Mouse (Mus musculus) layer of hippocampus, postnatal 14 days (tissue): ENCODE measurements around the gene Nek10. TPM values are rescaled to one million over a fixed set of nuclear protein-coding genes. Genes with fewer than 3 reads are reported as not detected.
"Not testable (repeated sequence)": the region's sequence is repeated elsewhere in the genome, so short reads cannot be mapped to it uniquely, and the experiment has no call there.

Source experiments
- DNase-seq, 2 experiments: peaks; one replicate each; pipeline ENCODE4 v3.0.0; 2021 to 2022; ENCODE audit warnings: low spot score in 2 of 2, mixed read lengths in 1 of 2
- long read RNA-seq, 2 experiments: library from polyadenylated mRNA; stranded (forward); transcript quantifications; one replicate each; pipeline ENCODE4 v2.0.0; 2021
- total RNA-seq, 2 experiments: library from RNA; stranded (reverse); gene quantifications; 2 replicates each; pipeline ENCODE4 v1.2.3; 2021

Gene Nek10
- 1 to 10 TPM; 2.2 to 2.3 TPM for total RNA-seq
- long read RNA-seq, experiment 1, partial matches to known transcripts: 0 of 1 reads
- long read RNA-seq, experiment 1, other reads (novel, unspliced or antisense): 1 of 1 reads
- long read RNA-seq, experiment 2: 0 reads

DNA sequence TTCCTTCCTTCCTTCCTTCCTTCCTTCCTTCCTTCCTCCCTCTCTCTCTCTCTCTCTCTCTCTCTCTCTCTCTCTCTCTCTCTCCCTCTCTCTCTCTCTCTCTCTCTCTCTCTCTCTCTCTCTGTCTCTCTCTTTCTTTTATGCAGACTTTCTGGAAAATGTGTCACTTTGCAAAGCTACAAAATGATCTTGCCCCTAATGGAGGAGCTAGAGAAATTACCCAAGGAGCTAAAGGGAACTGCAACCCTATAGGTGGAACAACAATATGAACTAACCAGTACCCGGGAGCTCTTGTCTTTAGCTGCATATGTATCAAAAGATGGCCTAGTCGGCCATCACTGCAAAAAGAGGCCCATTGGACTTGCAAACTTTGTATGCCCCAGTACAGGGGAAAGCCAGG is at the start of gene Nek10:
Nek10 (plus strand) TSS at position 301 of the 400 bp plus-strand sequence.
- DNase-seq: not testable (repeated sequence)

DNA sequence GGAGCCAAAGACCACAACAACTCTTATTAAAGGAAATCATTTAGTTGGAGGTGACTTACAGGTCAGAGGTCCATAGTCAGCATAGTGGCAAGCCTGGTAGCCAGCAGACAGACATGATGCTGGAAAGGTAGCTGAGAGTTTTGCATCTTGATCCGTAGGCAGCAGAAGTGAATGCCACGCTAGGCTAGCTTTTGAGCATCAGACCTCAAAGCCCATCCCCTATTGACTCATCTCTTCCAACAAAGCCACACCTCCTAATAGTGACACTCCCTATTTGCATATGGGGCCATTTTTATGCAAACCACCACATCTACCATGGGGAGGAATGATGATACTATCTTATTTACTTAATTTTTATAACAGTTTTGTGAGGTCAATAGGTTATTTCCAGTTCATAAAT is 22.0 kb upstream of the Nek10 start:
- no peak for DNase-seq

DNA sequence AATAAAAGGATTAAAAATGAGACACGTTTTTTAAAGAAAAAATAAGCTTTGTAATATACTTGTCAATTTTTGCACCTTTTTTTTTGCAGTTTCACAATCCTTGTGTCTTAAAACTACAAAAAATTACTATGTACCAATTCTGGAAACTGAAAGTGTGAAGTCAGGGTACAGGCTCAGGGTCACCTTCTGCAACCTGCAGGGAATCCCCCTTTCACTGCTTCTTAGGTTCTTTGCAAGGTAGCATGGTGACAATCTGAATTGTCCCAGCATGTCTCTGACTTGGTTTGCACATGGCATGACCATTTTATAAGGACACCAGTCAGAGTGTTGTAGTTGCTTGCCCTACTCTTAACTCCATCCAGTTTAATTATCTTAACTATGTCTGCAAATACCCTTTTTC is 19.0 kb upstream of the Nek10 start:
- no peak for DNase-seq

DNA sequence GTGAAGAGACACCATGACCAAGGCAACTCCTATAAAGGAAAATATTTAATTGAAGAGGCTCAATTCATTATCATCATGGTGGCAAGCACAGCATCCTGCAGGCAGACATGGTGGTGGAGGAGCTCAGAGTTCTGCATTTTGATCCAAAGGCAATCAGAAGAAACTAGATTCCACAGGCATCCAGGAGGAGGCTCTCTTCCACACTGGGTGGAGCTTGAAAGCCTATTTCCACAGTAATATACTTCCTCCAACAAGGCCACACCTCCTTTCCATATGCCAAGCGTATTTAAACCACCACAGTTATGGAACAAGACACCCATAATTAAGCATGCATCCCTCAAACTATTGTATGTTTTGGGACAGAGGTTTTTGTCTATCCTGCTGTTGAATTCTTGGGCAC is 16.2 kb upstream of the Nek10 start:
- DNase-seq: no peak

DNA sequence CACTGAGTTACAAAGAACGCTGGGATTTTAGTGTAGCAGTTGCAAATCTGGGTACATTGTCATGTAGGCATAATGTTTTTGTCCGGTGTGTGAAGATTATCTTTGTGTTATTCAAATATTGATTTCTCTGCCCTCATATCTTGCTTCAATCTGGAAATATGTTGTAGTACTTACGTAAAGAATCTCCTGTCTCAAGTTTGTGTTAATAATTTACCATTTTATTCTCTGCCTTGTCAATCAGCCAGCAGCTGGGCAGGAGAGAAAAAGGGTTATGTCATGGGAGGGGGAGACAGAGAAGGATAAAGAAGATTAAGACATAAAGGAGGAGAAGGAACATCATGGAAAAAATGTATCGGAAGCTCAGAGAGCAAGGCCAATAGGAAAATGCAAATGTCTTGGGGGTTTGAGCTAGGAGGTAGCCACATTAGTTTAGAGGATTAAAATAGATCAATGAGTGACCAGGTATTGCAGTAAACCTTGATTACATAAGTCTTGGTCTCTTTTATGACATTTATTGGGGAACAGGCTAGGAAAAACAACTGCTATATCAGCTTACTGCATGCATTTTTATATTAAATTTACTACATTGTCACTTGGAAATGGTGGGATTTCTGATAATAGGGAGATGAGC is 13.3 kb upstream of the Nek10 start:
- no peak for DNase-seq

DNA sequence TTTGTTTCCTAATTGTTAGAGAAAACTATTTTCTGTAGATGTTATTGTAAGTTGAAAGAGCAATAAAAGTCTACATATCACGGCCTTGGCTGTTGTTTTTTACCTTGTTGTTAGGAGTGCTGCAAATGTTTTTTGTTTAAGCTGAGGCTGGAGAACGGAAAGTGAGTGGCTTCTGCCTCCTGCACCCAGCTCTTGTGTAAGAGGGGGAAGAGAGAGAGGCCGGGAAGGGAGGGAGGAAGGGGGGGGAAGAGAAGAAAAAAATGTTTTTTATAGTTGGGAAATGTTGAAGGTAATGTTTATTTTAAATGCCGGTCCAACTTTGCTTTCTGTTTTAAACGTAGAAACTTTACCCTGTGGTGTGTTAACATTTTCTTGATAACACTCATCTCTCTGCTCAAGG is 3.4 kb upstream of the Nek10 start:
- DNase-seq: no peak

DNA sequence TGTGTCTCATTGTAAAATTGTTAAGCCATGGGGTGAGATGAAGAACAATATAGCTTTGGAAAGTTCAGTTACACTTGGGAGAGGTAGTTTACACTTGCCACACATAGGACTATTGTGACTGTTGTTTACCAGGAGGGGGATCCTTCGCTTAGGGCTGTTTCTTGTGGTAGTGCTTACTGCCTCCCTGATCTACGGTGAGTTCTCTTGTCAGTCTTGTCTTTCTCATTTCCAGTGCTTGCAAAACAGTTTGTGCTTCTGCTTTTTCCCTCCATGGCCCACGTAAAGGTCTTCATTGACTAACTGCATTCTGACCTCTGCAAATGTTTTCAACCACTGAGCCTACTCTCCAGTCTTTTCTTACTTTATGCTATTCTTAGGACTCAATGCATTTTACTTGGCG is 2.9 kb upstream of the Nek10 start:
- DNase-seq: no peak

DNA sequence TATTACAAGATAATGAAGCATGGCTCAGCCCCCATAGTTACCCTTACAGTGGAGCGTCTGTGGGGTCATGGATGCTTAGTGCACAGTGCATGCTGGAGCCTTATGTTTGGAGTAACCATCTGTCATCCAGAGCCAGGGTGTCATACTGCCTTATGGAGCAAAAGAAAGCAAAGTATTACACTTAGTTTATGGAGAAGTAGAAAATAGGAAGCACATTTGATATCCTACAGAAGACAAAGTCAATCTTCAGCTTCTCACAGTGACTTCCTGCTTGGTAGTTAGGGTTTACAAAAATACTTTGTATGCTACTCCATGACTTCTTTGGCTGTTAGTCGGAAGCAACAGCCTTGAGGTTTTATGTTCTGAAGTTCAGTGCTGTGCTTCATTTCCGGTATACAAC is 2.4 kb upstream of the Nek10 start:
- DNase-seq: no peak

DNA sequence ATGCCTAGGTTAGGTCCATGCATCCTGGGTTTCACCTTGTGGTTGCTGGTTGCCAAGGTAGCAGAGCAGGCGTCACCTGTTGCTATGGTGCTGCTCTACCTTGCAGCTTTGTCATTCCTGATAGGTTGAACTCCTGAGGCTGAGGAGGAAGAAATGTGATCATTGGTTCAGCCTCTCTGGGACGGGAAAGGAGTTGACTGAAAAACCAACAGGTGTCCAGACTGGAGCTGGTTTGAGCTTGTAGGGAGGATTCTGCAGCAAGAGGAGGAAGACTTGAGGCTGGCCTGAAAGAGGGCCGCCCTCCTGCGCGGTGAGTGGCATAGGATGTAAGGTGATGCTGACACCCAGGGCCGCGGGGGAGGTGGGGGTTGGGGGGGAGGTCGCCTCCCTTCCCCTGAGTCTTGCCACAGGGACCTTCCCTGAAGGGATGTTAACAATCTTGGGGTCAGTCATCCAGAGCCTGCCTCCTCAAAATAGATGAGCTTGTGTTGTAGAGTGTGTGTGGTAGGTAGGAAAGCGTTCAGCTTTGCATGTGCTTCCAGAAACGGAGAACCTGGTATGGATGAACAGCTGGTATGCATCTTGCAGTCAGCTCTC is 804 bp downstream of the Nek10 start:
- DNase-seq: peak; percentile 13 to 44

DNA sequence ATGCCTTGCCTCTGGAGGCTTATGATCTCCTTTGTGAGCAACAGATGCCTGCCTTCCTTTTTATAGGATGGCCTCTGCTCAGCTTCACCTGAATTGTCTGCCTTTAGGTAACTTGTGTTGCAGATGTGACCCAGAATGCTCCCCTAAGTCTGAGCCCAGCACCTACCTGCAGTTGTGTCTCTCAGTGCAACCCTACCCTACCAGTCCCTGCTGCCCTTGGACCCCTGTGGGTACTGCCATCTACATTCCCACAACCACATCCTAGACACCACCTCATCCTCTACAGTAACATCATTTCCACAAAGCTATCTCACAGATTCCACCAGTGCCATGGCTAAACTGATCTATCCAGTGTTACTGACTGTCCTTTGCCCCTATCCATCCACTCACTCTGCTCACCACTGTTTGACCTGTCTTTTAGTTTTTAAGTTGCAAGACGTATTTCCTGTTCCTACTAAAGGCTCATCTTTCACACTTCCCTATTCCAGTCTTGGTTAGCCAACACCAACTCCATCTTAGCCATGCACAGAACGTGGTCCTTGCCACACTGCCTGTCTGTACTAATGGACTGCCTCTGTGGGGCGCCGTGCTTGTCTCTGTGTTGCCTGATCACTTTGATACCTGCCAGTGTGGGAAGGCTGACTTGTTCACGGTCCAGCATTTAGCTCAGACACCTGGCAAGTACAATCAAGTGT is 1.4 kb downstream of the Nek10 start:
- no peak for DNase-seq

DNA sequence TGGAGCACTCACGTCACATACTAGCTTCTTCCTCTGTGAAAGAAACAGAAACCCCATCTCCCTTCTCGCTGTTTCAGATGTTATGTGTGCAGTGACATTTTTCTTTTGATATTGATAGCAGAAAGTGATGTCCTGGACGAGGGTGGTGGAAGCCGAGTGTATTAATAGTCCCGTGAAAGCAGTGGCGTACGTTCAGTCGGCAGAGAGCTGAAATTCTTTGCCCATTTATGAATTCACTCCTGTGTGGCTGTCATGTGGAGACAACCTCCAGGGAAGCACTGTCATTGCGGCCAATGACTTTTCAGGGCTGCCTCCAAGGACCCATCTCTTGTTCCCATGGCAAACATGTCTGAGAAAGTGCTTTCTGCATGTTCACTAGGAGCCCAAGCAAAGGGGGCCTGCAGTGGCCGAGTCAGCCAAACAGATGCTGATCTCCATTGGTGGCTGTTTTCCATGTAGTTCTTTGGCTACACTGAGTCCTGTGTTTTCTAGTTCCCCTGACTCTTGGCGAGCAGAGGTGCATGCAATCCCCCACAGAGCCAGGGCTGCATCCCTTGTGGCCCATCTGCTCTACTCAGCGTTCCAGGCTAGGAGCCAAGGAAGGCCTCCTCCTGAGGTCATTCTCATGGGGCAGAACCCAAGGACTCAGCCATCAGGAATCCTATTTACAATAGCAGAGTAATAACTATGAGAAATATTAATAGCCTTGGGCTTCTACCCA is 29.5 kb downstream of the Nek10 start:
- DNase-seq: peak; percentile 76 to 83

DNA sequence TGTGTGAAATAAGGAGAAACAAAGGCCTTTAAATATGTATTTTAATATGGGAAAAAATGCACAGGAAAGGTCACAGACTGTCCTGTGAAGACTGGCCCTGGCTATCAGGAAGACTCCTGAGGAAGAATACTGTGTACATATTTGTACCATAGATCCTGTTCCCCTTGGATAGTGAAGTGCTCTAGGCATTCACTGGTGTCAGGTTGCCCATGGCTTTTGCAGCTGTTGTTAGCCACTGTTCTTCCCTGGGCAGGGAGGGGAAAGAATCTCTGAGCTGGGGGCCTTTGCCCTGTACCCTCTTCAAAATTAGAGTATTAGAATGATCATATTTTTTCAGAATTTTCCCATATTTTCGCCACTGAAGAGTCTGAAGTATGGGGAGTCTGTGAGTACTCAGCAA is 30.3 kb downstream of the Nek10 start:
- DNase-seq: no peak

DNA sequence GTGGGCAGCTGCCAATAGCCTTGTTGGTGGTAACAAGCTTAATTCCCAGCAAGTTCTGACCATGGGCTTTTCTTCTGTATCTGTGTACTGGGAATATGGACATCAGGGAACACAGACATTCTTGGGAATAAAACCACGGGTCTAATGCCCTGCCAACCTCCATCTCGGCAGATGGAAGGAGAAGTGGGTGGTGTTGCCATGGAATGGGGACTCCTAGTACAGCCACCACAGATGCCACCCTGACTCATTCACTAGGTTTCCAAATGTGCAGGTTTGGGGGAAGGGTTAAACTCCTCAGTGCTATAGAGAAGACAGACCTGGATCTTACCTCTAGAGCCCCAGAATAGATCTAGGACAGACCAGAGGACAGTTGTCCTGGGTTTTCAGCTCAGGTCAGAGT is 31.1 kb downstream of the Nek10 start:
- DNase-seq: peak; percentile 41 to 66

DNA sequence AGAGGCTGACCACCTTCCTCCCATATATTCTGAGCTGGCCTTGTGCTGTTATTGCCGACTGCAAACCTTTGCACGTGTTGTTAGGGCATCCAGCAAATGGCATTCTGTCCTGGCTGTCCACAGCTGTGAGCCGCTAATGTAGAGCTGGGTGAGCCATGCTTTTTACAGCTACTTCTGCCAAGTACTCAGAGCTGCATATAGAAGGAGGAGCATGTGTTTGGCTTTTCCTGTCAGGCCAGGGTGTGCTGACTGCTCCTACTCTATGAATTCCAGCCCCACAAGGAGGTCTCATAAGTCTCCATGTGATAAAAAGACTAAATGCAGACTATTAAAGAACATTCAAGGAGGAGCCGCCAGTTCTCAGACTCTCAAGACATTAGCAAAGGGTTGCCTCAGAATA is 34.4 kb downstream of the Nek10 start:
- no peak for DNase-seq

DNA sequence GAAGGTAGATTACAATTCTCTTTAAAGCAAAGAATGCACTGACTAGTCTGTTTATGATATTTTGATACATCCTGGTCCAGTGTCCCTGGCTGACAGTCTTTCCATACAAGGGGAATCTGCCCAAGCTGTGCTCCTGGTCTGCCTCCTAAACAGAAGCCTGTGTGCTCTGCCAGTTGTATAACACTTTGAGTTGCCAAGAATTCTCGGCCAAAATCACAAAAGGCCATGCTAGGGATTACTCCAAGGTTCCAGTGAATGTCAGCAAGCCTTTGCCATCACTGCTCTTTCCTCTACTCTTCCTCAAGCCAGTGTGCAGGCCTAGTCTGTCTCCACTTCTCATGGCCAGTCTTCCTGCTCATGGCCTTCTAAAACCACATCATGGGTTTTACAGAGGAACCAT is 34.9 kb downstream of the Nek10 start:
- no peak for DNase-seq

DNA sequence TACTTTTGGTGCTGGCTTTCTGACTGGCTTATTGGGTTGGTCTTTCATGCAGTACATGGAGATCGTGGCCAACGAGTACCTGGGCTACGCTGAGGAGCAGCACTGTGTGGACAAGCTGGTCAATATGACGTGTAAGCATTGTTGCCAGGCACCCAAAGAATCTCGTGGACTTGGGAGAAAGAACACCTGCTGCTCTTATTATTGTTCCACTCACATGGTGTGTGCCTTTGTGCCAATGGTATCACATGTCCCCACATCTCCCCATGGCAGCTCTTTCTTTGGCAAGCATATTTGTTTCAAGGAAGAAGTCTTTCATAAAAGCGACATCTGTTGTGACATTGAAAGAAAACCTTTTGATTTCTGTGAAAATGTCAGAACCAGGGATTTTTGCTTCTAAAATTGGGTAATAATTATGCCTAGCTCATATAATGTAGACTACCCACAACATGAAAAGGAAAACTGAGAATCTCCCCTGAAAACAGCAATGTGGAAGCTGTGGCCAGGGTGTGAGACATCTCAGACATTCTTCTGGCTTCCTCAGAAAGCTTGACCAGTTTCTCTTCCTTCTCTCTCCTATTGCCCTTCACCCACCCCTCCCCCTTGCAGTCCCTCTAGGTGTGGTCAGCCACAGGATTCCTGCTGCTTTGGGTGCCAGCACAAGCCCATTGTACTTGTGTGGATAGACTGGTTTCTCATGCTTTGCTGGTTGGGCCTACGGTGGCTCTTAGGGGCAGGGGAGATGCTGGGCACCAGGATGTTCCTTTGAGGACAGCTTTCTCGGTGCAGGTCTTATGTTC is 39.7 kb downstream of the Nek10 start:
- DNase-seq: peak in 1 of 2 experiments; percentile 42

DNA sequence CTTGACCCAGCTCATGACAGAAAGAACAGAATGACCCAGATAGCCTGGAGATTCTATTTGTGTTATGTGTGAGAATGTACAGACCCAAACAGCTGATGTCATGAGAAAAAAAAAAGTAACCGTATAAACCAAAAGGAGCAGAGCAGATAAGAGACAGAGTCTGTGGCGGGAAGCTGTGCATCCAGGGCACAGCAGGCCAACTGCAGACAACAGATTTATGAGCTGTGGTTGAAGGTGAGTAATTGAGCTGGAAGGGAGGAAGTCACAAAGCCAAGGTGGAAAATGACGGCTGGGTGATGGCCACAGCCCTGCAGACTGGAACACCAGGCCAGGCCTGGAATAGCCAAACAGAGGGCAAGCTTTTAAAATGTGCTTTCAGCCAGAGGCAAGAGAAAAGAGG is 49.6 kb downstream of the Nek10 start:
- no peak for DNase-seq

DNA sequence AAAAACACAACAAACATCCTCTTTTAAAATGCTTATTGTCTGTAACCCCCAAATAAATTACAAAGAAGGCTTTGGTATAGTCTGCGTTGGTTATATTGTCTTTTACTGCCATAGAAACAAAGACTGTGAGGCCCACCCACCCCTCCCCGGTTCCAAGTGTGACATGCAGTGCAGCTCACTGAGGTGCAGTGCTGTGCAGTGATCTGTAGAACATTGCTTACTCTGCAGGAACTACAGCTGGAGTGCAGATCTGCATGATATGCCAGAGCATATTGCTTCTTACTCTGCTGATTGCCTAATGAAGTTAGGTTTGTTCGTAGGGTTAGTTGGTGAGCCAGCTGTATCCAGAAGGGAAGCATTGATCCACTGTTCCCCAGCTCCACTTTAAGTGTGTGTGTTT is 57.1 kb downstream of the Nek10 start:
- DNase-seq: no peak

DNA sequence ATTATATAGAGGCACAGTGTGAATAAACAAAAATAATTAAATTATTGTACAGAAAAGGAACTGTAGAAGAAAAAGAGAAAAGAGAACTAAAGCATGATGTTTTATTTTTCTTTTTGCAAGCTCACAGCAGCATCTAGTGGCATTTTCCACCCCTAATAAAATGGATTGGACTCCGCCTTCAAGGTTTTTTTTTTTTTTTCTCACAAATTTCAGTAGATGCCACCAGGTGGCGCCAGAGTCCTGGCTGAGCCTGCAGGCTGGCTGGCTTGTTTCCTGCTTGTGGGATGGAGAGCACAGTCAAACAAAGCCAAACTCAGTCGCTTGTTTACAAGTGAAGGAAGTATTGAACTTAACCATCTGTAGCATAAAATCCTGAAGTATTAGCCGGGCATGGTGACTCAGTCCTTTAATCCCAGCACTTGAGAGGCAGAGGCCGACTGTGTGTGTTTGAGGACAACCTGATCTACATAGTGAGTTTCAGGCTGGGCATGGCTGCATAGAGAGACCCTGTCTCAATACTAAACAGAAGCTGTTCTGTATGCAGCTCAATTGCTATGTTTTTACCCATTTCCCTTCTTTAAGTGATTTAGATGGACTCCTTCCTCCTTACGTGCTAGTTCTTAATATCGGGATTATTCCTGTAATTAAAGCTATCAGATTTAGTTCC is 60.6 kb downstream of the Nek10 start:
- peak; percentile 85 to 95 for DNase-seq

DNA sequence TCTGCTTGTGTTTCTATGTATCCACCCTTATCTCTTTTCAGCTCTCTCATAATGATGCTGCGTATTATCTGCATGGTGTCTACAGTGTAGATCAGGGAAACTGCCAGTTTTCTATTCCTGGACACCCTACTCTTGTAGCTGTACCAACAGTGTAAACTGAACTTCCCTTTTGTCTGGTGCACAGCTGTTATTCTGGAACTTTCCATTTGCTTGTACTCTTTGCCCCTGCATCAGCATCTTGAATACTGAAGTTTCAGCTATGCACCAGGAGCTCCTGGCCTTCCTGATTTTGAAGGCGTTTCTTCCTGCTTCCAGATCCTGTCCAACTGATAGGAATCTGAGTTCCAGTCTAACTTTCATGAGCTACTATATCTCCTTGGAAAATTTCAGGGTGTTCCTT is 66.0 kb downstream of the Nek10 start:
- peak in 1 of 2 experiments; percentile 28 for DNase-seq
